Mouse (Mus musculus): ENCODE measurements at regions not wholly inside any gene's neighbourhood (a gene's known extent, or its start where the extent isn't known, plus 50 kb on each side); places are given as distances from the start of the nearest gene placed in this dataset.

- Histone ChIP-seq H3K27ac (ENCODE audit: low read depth) (no peak overlapping the region), H3K27me3 (ENCODE audit: insufficient read depth, low read length) (no peaks in the 10 kb centered on the region), H3K9ac (no peak overlapping the region), H3K4me1 (ENCODE audit: insufficient read depth) (no peaks in the 10 kb centered on the region), H3K9me3 (ENCODE audit: low read depth, low read length) (no peaks in the 10 kb centered on the region), H3K4me3 (ENCODE audit: low read depth, low read length) (no peak overlapping the region), H3K36me3 (ENCODE audit: insufficient read depth) (no peaks in the 10 kb centered on the region), H3K4me2 (no peak overlapping the region)
- WGBS: 52% methylated on average over 4 of the region's 4 CpGs
- DNase-seq (no peak), ATAC-seq (ENCODE audit: insufficient read depth) (no peak)
- TF ChIP-seq CTCF (IDR thresholded peaks at IDR 0.05; ENCODE audit: low read depth): no peak
Observed at GRCm38 (mm10) chr14:106669281-106669680, 563.3 kb downstream of the Trim52 start.

- Histone ChIP-seq H3K36me3 (ENCODE audit: insufficient read depth) (no peaks in the 10 kb centered on the region), H3K4me1 (ENCODE audit: insufficient read depth) (no peaks in the 10 kb centered on the region), H3K4me3 (ENCODE audit: low read depth, low read length) (no peak overlapping the region), H3K4me2 (no peak overlapping the region), H3K9ac (no peak overlapping the region), H3K9me3 (ENCODE audit: low read depth, low read length) (no peaks in the 10 kb centered on the region), H3K27me3 (ENCODE audit: insufficient read depth, low read length) (no peaks in the 10 kb centered on the region), H3K27ac (ENCODE audit: low read depth) (no peak overlapping the region)
- WGBS: 77% methylated on average over 2 of the region's 2 CpGs
- no peak for DNase-seq
- ATAC-seq (ENCODE audit: insufficient read depth): no peak
- TF ChIP-seq CTCF (IDR thresholded peaks at IDR 0.05; ENCODE audit: low read depth): no peak
Observed at GRCm38 (mm10) chr14:106677970-106678369, 572.0 kb downstream of the Trim52 start.

DNA sequence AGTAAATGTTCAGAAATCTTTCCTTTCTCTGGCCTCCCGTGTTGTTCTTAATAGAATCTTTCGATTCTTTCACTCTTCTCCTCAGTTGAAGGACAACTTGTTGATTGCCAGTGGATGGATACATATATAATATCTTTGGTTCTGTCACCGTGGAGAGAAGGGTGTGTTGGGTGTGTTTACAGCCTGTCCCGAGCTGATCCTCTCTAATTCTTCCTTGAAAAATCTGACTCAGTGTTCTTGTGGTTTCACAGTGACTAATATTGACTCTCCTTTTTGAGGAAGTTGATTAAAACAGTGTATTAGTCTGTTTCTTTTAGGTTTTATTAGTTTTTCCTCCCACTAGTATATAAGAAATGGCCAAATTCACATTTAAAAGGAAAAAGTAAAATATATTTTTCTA is 575.2 kb downstream of the Trim52 start:
- no peak overlapping the region for H3K4me2 ChIP-seq
- H3K4me1 ChIP-seq (ENCODE audit: insufficient read depth): no peaks in the 10 kb centered on the region
- no peaks in the 10 kb centered on the region for H3K36me3 ChIP-seq (ENCODE audit: insufficient read depth)
- H3K9me3 ChIP-seq (ENCODE audit: low read depth, low read length): no peaks in the 10 kb centered on the region
- no peak for TF ChIP-seq CTCF (IDR thresholded peaks at IDR 0.05; ENCODE audit: low read depth)
- ATAC-seq (ENCODE audit: insufficient read depth) (no peak), DNase-seq (no peak)
- no peak overlapping the region for H3K27ac ChIP-seq (ENCODE audit: low read depth)
- H3K9ac ChIP-seq: no peak overlapping the region
- WGBS: 55% methylated on average over 4 of the region's 4 CpGs
- H3K27me3 ChIP-seq (ENCODE audit: insufficient read depth, low read length): no peaks in the 10 kb centered on the region
- H3K4me3 ChIP-seq (ENCODE audit: low read depth, low read length): no peak overlapping the region

DNA sequence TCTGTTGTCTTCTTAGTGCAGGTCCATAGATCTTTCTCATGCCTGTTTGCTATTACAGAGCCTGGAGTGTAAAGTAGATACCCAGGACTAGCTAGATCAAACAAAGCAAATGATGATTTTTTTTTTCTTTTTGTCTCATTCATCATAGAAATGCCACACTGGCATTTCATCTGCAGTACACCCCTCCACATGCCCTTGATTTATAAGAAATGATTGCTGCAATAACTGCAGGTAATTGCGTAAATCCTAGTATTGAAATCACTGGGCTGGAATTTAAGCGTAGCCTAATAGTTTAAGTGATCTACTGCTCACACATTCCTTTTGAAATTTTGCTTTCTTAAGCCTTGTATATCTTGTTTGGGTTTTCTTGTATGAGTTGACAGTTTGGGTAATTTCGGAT is 581.4 kb downstream of the Trim52 start:
- 59% methylated on average over 3 of the region's 3 CpGs for WGBS
- no peak overlapping the region for H3K9ac ChIP-seq
- ATAC-seq (ENCODE audit: insufficient read depth) (no peak), DNase-seq (no peak)
- H3K4me3 ChIP-seq (ENCODE audit: low read depth, low read length): no peak overlapping the region
- no peak overlapping the region for H3K4me2 ChIP-seq
- no peak for TF ChIP-seq CTCF (IDR thresholded peaks at IDR 0.05; ENCODE audit: low read depth)
- H3K27me3 ChIP-seq (ENCODE audit: insufficient read depth, low read length): no peaks in the 10 kb centered on the region
- no peaks in the 10 kb centered on the region for H3K4me1 ChIP-seq (ENCODE audit: insufficient read depth)
- no peak overlapping the region for H3K27ac ChIP-seq (ENCODE audit: low read depth)
- no peaks in the 10 kb centered on the region for H3K36me3 ChIP-seq (ENCODE audit: insufficient read depth)
- no peaks in the 10 kb centered on the region for H3K9me3 ChIP-seq (ENCODE audit: low read depth, low read length)

DNA sequence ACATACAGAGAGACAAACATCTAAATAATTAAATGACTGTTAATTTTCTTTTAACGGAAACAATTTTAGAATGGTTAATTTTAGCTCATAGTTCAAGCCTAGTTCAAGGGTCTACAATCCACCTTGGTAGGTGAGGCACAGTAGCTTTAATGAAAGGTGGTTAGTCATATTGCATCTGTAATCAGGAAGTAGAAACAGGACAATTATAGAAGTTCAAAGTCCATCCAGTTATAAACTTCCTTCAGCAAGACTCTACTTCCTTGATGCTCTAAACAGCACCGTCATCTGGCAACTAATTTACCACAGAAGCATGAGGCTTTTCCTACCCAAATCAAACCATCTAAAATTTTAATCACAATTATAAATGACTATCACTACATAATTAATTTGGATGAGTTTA is 608.0 kb downstream of the Trim52 start:
- ATAC-seq (ENCODE audit: insufficient read depth) (no peak), DNase-seq (no peak)
- no peaks in the 10 kb centered on the region for H3K27me3 ChIP-seq (ENCODE audit: insufficient read depth, low read length)

DNA sequence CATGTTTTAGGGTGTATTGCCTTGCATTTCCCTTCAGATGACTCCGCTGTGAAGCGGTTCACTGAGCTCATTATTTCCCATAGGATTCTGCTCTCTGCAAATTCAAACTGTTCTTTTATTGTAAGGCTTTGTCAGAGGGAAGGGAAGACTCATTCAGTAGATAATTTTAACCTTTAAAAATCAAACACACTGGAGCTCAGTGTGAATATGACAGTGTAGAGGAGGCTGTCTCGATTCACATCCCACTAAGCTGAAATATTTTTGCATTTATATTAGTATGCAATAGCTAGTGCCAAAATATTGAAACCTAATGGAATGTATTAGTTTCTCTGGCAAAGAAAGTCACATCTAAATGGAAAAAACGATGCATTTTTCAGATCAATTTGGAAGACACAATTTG is 627.8 kb downstream of the Trim52 start:
- DNase-seq: no peak
- no peak overlapping the region for H3K27ac ChIP-seq (ENCODE audit: low read depth)
- H3K36me3 ChIP-seq (ENCODE audit: insufficient read depth): no peaks in the 10 kb centered on the region
- H3K4me2 ChIP-seq: no peak overlapping the region
- ATAC-seq (ENCODE audit: insufficient read depth): no peak
- WGBS: 79% methylated on average over 4 of the region's 4 CpGs
- H3K27me3 ChIP-seq (ENCODE audit: insufficient read depth, low read length): no peaks in the 10 kb centered on the region
- H3K9me3 ChIP-seq (ENCODE audit: low read depth, low read length): no peaks in the 10 kb centered on the region
- no peaks in the 10 kb centered on the region for H3K4me1 ChIP-seq (ENCODE audit: insufficient read depth)
- no peak overlapping the region for H3K4me3 ChIP-seq (ENCODE audit: low read depth, low read length)
- TF ChIP-seq CTCF (IDR thresholded peaks at IDR 0.05; ENCODE audit: low read depth): no peak
- no peak overlapping the region for H3K9ac ChIP-seq

More for the DNA sequence above, 608.0 kb downstream of the Trim52 start:
- no peak overlapping the region for H3K27ac ChIP-seq (ENCODE audit: low read depth)
- no peaks in the 10 kb centered on the region for H3K4me1 ChIP-seq (ENCODE audit: insufficient read depth)
- no peak overlapping the region for H3K9ac ChIP-seq
- WGBS: 85% methylated on average over 2 of the region's 2 CpGs
- no peak overlapping the region for H3K4me2 ChIP-seq
- H3K9me3 ChIP-seq (ENCODE audit: low read depth, low read length): no peaks in the 10 kb centered on the region
- no peak overlapping the region for H3K4me3 ChIP-seq (ENCODE audit: low read depth, low read length)
- H3K36me3 ChIP-seq (ENCODE audit: insufficient read depth): no peaks in the 10 kb centered on the region
- TF ChIP-seq CTCF (IDR thresholded peaks at IDR 0.05; ENCODE audit: low read depth): no peak

DNA sequence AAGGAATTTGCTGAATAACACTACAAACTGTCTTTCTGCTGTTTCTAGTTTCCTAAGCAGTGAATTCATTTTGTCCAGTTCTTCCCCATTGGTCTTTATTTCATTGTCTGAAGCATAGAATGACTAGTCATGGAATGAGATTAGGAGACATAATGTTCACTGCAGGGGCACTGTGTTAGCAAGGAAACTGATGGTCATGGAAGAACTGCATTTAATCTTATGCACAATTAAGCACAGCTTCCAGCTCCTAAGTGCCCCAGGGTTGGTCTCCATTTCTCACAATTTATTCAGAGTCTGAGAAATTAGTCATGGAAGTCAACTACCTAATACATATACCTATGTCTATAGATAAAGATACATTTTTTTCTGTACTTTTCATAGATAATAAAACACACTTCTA is 634.9 kb downstream of the Trim52 start:
- no peak overlapping the region for H3K4me2 ChIP-seq
- H3K4me3 ChIP-seq (ENCODE audit: low read depth, low read length): no peak overlapping the region
- H3K27ac ChIP-seq (ENCODE audit: low read depth): no peak overlapping the region
- H3K9me3 ChIP-seq (ENCODE audit: low read depth, low read length): no peaks in the 10 kb centered on the region
- no peak overlapping the region for H3K9ac ChIP-seq
- H3K4me1 ChIP-seq (ENCODE audit: insufficient read depth): no peaks in the 10 kb centered on the region
- TF ChIP-seq CTCF (IDR thresholded peaks at IDR 0.05; ENCODE audit: low read depth): no peak
- ATAC-seq (ENCODE audit: insufficient read depth) (no peak), DNase-seq (no peak)
- H3K27me3 ChIP-seq (ENCODE audit: insufficient read depth, low read length): no peaks in the 10 kb centered on the region
- no peaks in the 10 kb centered on the region for H3K36me3 ChIP-seq (ENCODE audit: insufficient read depth)

GRCm38 (mm10) chr14:106760150-106760549 is 654.2 kb downstream of the Trim52 start:
- Histone ChIP-seq H3K4me3 (ENCODE audit: low read depth, low read length) (no peak overlapping the region), H3K9ac (no peak overlapping the region), H3K27ac (ENCODE audit: low read depth) (no peak overlapping the region), H3K4me2 (no peak overlapping the region), H3K27me3 (ENCODE audit: insufficient read depth, low read length) (no peaks in the 10 kb centered on the region), H3K9me3 (ENCODE audit: low read depth, low read length) (no peaks in the 10 kb centered on the region), H3K36me3 (ENCODE audit: insufficient read depth) (no peaks in the 10 kb centered on the region), H3K4me1 (ENCODE audit: insufficient read depth) (peaks cover 3% of the 10 kb centered on the region; the same call in 1 of the 2 replicates)
- DNase-seq: no peak
- no peak for TF ChIP-seq CTCF (IDR thresholded peaks at IDR 0.05; ENCODE audit: low read depth)
- ATAC-seq (ENCODE audit: insufficient read depth): no peak
- WGBS: 81% methylated on average over 3 of the region's 3 CpGs

Measured in lung, embryonic 14.5 days (tissue).